Mouse (Mus musculus) urinary bladder, postnatal 14 days (tissue): ENCODE results near the gene Bmp7.

ENCODE experiments used
- DNase-seq: peaks from one replicate; pipeline ENCODE4 v3.0.0; 2021; ENCODE audit warnings: low spot score

Gene Bmp7

GRCm38 (mm10) chr2:172949051-172949450, 8.9 kb upstream of the Bmp7 start:
- no peak for DNase-seq

GRCm38 (mm10) chr2:172940799-172941163, 660 bp upstream of the Bmp7 start:
- DNase-seq = no peak

- DNase-seq = no peak
Observed at GRCm38 (mm10) chr2:172939639-172940002, 500 bp downstream of the Bmp7 start.

- peak; percentile 69 for DNase-seq
Observed at GRCm38 (mm10) chr2:172938761-172939638, 1.1 kb downstream of the Bmp7 start.

- peak; percentile 59 for DNase-seq
Observed at GRCm38 (mm10) chr2:172937326-172938190, 2.6 kb downstream of the Bmp7 start.

- no peak for DNase-seq
Observed at GRCm38 (mm10) chr2:172936844-172937243, 3.3 kb downstream of the Bmp7 start.

- no peak for DNase-seq
Observed at GRCm38 (mm10) chr2:172935776-172936562, 4.2 kb downstream of the Bmp7 start.

- no peak for DNase-seq
Observed at GRCm38 (mm10) chr2:172934891-172935740, 5.0 kb downstream of the Bmp7 start.

- no peak for DNase-seq
Observed at GRCm38 (mm10) chr2:172934420-172934788, 5.7 kb downstream of the Bmp7 start.

GRCm38 (mm10) chr2:172933631-172934419, 6.3 kb downstream of the Bmp7 start:
- no peak for DNase-seq

GRCm38 (mm10) chr2:172931137-172931898, 8.8 kb downstream of the Bmp7 start:
- DNase-seq = no peak

GRCm38 (mm10) chr2:172929905-172930436, 10.2 kb downstream of the Bmp7 start:
- DNase-seq = peak; percentile 44

- DNase-seq = peak; percentile 72
Observed at GRCm38 (mm10) chr2:172927643-172928042, 12.5 kb downstream of the Bmp7 start.

GRCm38 (mm10) chr2:172926311-172926710, 13.8 kb downstream of the Bmp7 start:
- DNase-seq = no peak

GRCm38 (mm10) chr2:172924961-172925360, 15.2 kb downstream of the Bmp7 start:
- DNase-seq = no peak

- DNase-seq = no peak
Observed at GRCm38 (mm10) chr2:172923198-172923597, 16.9 kb downstream of the Bmp7 start.

- no peak for DNase-seq
Observed at GRCm38 (mm10) chr2:172922597-172922996, 17.5 kb downstream of the Bmp7 start.

- DNase-seq = peak; percentile 45
Observed at GRCm38 (mm10) chr2:172914018-172914417, 26.1 kb downstream of the Bmp7 start.

GRCm38 (mm10) chr2:172911715-172912114, 28.4 kb downstream of the Bmp7 start:
- no peak for DNase-seq
